Mouse (Mus musculus) myocyte (in vitro differentiated cells): ENCODE measurements around the gene Stox2.

ENCODE experiments used
- E2F4 ChIP-seq: IDR thresholded peaks from one replicate; pipeline ENCODE4 v1.6.1; 2011; ENCODE audit warnings: mild to moderate bottlenecking, control low read depth, moderate library complexity; ENCODE audit not compliant: insufficient read depth
- MAX ChIP-seq: IDR thresholded peaks from one replicate; pipeline ENCODE4 v1.6.1; 2011; ENCODE audit warnings: low read depth, mild to moderate bottlenecking, control low read depth
- MYOG ChIP-seq, 3 experiments: IDR thresholded peaks; one replicate each; pipeline ENCODE4 v1.6.1; 2011; ENCODE audit warnings: control low read depth in 2 of 3, low read depth in 2 of 3, mild to moderate bottlenecking in 2 of 3; ENCODE audit not compliant: insufficient read length in 2 of 3, control insufficient read depth in 1 of 3, insufficient read depth in 1 of 3
- POLR2A ChIP-seq: IDR thresholded peaks from one replicate; pipeline ENCODE4 v1.6.1; 2011; ENCODE audit warnings: low read depth, mild to moderate bottlenecking, control low read depth, moderate library complexity; ENCODE audit not compliant: insufficient read length
- POLR2AphosphoS2 ChIP-seq: IDR thresholded peaks from one replicate; pipeline ENCODE4 v1.6.1; 2011; ENCODE audit warnings: low read depth, control low read depth; ENCODE audit not compliant: insufficient read length
- REST ChIP-seq: IDR thresholded peaks from one replicate; pipeline ENCODE4 v1.6.1; 2011; ENCODE audit warnings: mild to moderate bottlenecking, control low read depth, moderate library complexity; ENCODE audit not compliant: insufficient read depth, insufficient read length
- TCF12 ChIP-seq: IDR thresholded peaks from one replicate; pipeline ENCODE4 v1.6.1; 2011; ENCODE audit warnings: mild to moderate bottlenecking, control low read depth; ENCODE audit not compliant: poor library complexity, insufficient read depth, severe bottlenecking
- TCF3 ChIP-seq: IDR thresholded peaks from one replicate; pipeline ENCODE4 v1.6.1; 2011; ENCODE audit warnings: low read depth, control low read depth; ENCODE audit not compliant: insufficient read length

DNA sequence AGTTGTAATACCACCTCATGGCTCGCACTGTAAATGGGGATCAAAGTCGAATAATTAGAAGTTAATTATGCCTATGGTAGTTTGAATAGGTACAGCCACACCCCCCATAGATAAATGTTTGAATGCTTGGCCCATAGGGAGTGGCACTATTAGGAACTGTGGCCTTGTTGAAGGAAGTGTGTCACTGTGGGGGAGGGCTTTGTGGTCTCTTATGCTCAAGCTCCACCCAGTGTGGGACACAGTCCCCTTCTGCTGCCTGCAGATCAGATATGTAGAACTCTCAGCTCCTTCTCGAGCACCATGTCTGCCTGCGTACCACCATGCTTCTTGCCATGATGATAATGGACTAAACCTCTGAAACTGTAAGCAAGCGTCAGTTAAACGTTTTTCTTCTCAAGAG lies 177.2 kb downstream of the Stox2 start:
- TF ChIP-seq POLR2AphosphoS2 (no peak), TCF12 (no peak), POLR2A (no peak), REST (no peak), E2F4 (no peak), MAX (no peak), TCF3 (no peak), MYOG (IDR thresholded peaks at IDR 0.05; ENCODE audit: control insufficient read depth in 1 of 3, insufficient read depth in 1 of 3, insufficient read length in 2 of 3, low read depth in 2 of 3) (no peak)
